Mouse (Mus musculus) forebrain, embryonic 15.5 days (tissue): ENCODE measurements around the gene Gpc6. TPM values are rescaled to one million over a fixed set of nuclear protein-coding genes. Genes with fewer than 3 reads are reported as not detected.

Experiments
- ATAC-seq: fragments of 200-750 bp; cut with Nextera tagmentation; replicated peaks from 2 replicates; pipeline ENCODE4 v1.8.0; 2017; ENCODE audit warnings: mild to moderate bottlenecking, moderate TSS enrichment, moderate library complexity
- H3K27ac ChIP-seq: fragments of 300-500 bp; sonication (generic); replicated peaks from 2 replicates; pipeline ENCODE4 v1.5.1; 2015; ENCODE audit warnings: mild to moderate bottlenecking, inconsistent platforms
- H3K27me3 ChIP-seq: fragments of 300-500 bp; sonication (generic); 2 replicates; pipeline ENCODE4 v1.6.1; 2015; ENCODE audit warnings: inconsistent platforms
- H3K36me3 ChIP-seq: fragments of 300-500 bp; sonication (generic); 2 replicates; pipeline ENCODE4 v1.6.1; 2015; ENCODE audit warnings: mild to moderate bottlenecking, inconsistent platforms
- H3K4me1 ChIP-seq: fragments of 300-500 bp; sonication (generic); 2 replicates; pipeline ENCODE4 v1.6.1; 2015; ENCODE audit warnings: inconsistent platforms
- H3K4me2 ChIP-seq: fragments of 300-500 bp; sonication (generic); replicated peaks from 2 replicates; pipeline ENCODE4 v1.6.1; 2015; ENCODE audit warnings: mild to moderate bottlenecking, inconsistent platforms
- H3K4me3 ChIP-seq: fragments of 300-500 bp; sonication (generic); 2 replicates; pipeline ENCODE4 v1.5.1; 2015; ENCODE audit warnings: mild to moderate bottlenecking, inconsistent platforms
- H3K9ac ChIP-seq: fragments of 300-500 bp; sonication (generic); replicated peaks from 2 replicates; pipeline ENCODE4 v1.6.1; 2015; ENCODE audit warnings: mild to moderate bottlenecking, inconsistent platforms
- H3K9me3 ChIP-seq: fragments of 300-500 bp; sonication (generic); 2 replicates; pipeline ENCODE4 v1.6.1; 2016; ENCODE audit warnings: inconsistent platforms
- WGBS: fragments of 180-500 bp; shearing (Covaris S2); methylation state at CpG from one replicate; pipeline ENCODE4 v1.1.7; 2015; ENCODE audit warnings: mixed read lengths; 5-methylcytosine and 5-hydroxymethylcytosine counted together
- polyA plus RNA-seq: library from polyadenylated mRNA; unstranded; fragments of >200 nt; fragmentation: Nextera tagmentation; extraction: Ambion mirVana; gene quantifications from 2 replicates; pipeline ENCODE4 v1.2.1, GENCODE M21; 2015

Gpc6 gene
- polyA plus RNA-seq, 1 experiment from 2014 or later = 18.3 TPM

DNA sequence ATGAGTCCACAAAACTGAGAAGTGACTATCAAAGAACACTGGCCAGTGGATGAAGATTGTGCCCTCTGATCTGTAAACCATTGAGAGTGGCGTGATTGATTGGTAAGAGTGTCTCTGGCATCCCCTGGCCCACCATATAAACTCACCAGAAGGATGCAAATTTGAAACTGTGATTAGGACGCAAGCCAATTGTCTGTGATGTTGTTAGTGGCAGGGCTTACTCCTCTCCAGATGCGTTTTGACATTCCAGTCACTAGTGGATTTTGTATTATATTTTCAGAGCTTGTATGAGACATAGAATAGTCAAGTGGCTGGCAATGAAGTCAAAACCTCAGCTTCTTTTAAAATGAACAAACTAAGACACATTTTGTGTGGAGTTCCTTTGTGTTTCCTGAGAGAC lies 604.3 kb downstream of the Gpc6 start:
- Histone ChIP-seq H3K27ac (0 out of 2 replicates have a peak overlapping the region, but pooled peaks have one; percentile 4), H3K27me3 (no peaks in the 10 kb centered on the region), H3K4me3 (no peak overlapping the region), H3K4me1 (peaks cover 6% of the 10 kb centered on the region; the same call in 1 of the 2 replicates), H3K36me3 (no peaks in the 10 kb centered on the region), H3K4me2 (no peak overlapping the region), H3K9me3 (no peaks in the 10 kb centered on the region), H3K9ac (no peak overlapping the region)
- peak; percentile 77 for ATAC-seq
- WGBS = 39% methylated on average over 3 of the region's 3 CpGs

DNA sequence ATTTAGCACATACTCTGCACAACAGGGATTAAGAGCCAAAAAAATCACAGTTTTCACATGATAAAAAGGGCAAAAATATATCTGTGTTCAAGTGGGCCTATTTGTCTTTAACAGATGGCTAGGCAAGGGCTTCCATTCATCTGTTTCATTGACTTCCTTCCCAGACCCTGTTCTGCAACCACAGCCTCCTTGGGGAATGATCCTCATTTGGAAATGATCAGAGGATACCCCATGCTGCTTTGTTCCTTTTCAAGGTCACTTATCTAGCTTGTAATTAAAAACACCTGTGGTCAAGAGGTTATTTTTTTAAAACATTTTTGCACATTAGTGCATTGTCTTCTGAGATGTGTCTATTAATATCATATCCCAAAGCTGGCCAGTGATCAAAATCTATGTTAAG lies 627.7 kb downstream of the Gpc6 start:
- H3K4me3 ChIP-seq = no peak overlapping the region
- H3K27ac ChIP-seq = no peak overlapping the region
- H3K4me2 ChIP-seq = no peak overlapping the region
- no peaks in the 10 kb centered on the region for H3K9me3 ChIP-seq
- ATAC-seq = no peak
- H3K4me1 ChIP-seq = peaks cover 7% of the 10 kb centered on the region; the same call in 1 of the 2 replicates
- H3K27me3 ChIP-seq = no peaks in the 10 kb centered on the region
- no peaks in the 10 kb centered on the region for H3K36me3 ChIP-seq
- no peak overlapping the region for H3K9ac ChIP-seq

DNA sequence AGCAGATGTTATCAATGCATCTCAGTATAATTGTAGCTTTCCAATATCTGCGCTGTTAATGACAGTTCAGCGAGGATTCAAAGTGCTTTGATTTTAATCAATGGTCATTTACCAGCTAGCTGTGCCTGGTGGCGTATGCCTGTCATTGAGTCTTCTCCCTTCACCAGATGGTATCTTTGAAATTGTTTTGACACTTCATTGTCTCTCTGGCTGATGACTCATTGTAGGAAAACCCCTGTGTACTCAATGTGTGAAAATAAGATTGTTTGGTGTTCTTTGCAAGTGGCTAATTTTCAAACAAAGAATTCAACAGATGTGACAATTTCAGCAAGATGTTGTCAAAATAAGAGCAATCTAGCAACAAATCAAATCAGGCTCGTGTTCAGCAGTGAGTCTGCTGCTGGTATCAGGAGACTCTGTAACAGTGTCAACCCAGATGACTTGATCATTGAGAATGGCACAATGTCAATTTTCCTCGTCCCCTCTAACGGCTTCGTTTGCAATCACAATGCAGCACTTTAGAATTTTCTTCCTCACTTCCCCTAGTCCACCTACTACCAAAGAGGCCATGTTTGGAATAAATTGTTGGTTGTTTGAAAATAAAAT lies 631.7 kb downstream of the Gpc6 start:
- no peaks in the 10 kb centered on the region for H3K36me3 ChIP-seq
- 36% methylated on average over 7 of the region's 7 CpGs for WGBS
- peaks cover 7% of the 10 kb centered on the region; the same call in 1 of the 2 replicates for H3K4me1 ChIP-seq
- H3K27ac ChIP-seq = no peak overlapping the region
- no peaks in the 10 kb centered on the region for H3K9me3 ChIP-seq
- ATAC-seq = peak; percentile 61
- no peaks in the 10 kb centered on the region for H3K27me3 ChIP-seq
- H3K4me3 ChIP-seq = no peak overlapping the region
- H3K4me2 ChIP-seq = no peak overlapping the region
- H3K9ac ChIP-seq = no peak overlapping the region

DNA sequence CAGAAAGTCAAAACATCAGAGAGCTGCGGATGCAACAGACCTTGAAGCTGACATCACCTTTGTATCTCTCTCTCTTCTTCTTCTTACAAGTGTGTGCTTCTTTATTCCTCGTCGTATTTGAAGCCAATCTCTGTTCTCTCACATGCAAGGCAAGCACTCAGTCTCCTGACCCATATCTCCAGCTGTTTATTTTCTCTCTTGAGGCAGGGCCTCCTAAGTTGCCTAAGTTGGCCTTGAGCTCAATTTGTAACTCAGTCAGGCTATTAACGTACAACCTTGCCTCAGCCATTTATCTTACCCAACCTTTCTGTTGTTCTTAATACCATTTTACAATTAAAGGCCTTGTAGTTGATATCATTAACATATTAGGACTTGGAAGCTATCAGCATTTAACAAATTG lies 637.0 kb downstream of the Gpc6 start:
- no peak overlapping the region for H3K9ac ChIP-seq
- WGBS = 77% methylated on average over 4 of the region's 4 CpGs
- no peak overlapping the region for H3K4me3 ChIP-seq
- no peaks in the 10 kb centered on the region for H3K36me3 ChIP-seq
- 0 out of 2 replicates have a peak, but pooled peaks cover 2% of the 10 kb centered on the region for H3K4me1 ChIP-seq
- H3K4me2 ChIP-seq = no peak overlapping the region
- H3K27ac ChIP-seq = no peak overlapping the region
- no peak for ATAC-seq
- no peaks in the 10 kb centered on the region for H3K27me3 ChIP-seq
- H3K9me3 ChIP-seq = no peaks in the 10 kb centered on the region

DNA sequence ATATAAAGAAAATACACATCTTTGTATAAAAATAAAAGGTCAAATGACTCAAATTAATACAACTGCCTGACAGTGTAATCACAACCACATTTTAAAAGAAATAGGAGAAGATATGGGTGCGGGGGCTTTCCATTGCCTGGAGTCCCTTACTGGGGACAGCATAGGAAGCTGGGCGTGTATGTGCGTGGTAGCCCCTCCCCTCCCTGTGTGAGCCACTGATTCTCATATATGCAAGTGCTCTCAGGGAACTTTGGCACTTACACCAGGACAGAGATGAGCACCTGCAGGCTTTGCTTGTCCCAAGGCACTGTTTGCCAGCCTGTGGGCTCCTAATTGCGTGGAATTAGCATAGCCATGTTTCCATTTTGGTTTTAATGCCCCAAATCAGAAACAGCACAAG lies 644.2 kb downstream of the Gpc6 start:
- Histone ChIP-seq H3K9me3 (no peaks in the 10 kb centered on the region), H3K4me3 (no peak overlapping the region), H3K4me1 (peaks cover 17% of the 10 kb centered on the region), H3K9ac (no peak overlapping the region), H3K36me3 (no peaks in the 10 kb centered on the region), H3K27me3 (no peaks in the 10 kb centered on the region), H3K27ac (no peak overlapping the region), H3K4me2 (no peak overlapping the region)
- WGBS = 78% methylated on average over 4 of the region's 4 CpGs
- no peak; the same call in 1 of the 2 replicates for ATAC-seq

DNA sequence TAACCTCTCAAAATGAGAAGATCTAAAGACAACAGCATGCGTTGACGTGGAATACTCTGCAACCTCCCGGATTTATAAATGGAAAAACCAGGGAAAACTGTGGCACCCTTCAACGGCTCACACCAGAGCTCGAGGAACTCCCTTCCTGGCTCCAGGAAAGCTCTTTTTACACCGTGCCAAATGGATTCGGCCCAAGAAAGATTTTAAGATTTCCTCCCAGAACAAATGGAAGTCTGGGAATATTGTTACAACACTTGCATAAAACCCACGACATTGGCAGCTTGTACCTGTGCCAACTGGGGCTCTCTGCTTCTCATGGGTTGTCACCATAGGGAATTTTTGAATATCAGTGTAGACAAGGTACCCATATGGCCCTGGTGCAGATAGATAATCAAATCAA lies 647.1 kb downstream of the Gpc6 start:
- ATAC-seq = peak; percentile 77
- Histone ChIP-seq H3K9me3 (no peaks in the 10 kb centered on the region), H3K4me1 (peaks cover 17% of the 10 kb centered on the region), H3K36me3 (no peaks in the 10 kb centered on the region), H3K27ac (no peak overlapping the region), H3K9ac (no peak overlapping the region), H3K4me2 (no peak overlapping the region), H3K4me3 (no peak overlapping the region), H3K27me3 (no peaks in the 10 kb centered on the region)
- 49% methylated on average over 8 of the region's 8 CpGs for WGBS

DNA sequence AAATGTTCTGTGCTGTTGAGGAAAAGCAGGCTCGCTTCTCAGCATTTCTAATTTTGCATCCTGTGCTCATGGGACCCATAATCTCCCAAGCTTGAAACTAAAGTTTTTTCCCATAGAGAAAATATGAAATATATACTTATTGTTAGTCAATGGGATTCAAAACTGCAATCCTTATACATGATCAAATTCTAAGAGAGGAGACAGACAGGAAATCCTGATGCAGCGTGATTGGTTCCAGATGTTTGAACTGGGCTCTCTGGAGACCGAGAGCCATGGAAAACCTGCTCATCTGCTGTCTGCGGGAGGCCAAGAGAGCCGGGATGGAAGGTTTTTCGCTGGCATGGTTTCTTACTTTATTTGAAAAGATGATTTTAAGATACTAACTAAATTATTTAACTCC lies 649.1 kb downstream of the Gpc6 start:
- no peak overlapping the region for H3K9ac ChIP-seq
- H3K36me3 ChIP-seq = no peaks in the 10 kb centered on the region
- no peak overlapping the region for H3K27ac ChIP-seq
- ATAC-seq = no peak
- H3K27me3 ChIP-seq = no peaks in the 10 kb centered on the region
- H3K4me1 ChIP-seq = peaks cover 17% of the 10 kb centered on the region
- 88% methylated on average over 6 of the region's 6 CpGs for WGBS
- H3K9me3 ChIP-seq = no peaks in the 10 kb centered on the region
- H3K4me2 ChIP-seq = no peak overlapping the region
- no peak overlapping the region for H3K4me3 ChIP-seq

DNA sequence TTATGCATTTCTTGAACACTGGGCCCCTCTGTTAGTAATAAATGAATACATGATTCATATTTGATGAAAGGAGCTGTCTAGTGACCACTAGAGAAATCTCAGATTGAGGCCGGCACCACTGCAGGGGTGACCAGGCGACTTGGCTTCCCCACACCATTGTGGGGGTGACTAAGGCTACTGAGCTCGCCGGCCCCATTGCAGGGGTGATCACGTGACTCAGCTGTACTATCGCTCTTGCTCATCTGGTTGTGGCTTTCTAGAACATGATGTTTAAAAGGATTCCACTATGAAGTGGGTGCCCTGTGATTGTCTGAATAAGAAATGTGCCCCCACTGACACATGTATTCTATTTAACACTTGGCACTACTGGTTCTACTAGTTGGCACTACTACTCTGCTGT lies 656.6 kb downstream of the Gpc6 start:
- no peaks in the 10 kb centered on the region for H3K36me3 ChIP-seq
- H3K9me3 ChIP-seq = no peaks in the 10 kb centered on the region
- H3K4me2 ChIP-seq = no peak overlapping the region
- H3K9ac ChIP-seq = no peak overlapping the region
- 98% methylated on average over 6 of the region's 6 CpGs for WGBS
- H3K4me1 ChIP-seq = no peaks in the 10 kb centered on the region
- no peak for ATAC-seq
- H3K4me3 ChIP-seq = no peak overlapping the region
- H3K27me3 ChIP-seq = no peaks in the 10 kb centered on the region
- no peak overlapping the region for H3K27ac ChIP-seq

DNA sequence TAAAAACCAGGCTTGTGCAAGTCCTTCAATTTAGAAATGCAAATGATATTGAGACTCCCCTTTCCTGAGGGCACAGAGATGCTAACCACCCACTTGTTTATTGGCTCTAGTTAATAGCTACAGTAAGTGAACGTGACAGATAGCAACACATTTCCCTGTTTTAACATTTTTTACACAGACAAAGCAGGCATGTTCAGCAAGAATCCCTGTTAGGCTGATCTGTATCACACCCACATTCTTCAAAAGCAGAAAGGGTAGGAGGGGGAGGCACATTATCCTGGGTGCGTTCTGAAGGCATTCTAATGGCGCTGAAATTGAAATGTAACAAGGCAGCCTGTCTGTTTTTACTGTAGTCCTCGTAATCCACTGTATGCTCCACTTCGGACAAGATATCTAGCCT lies 674.6 kb downstream of the Gpc6 start:
- Histone ChIP-seq H3K36me3 (no peaks in the 10 kb centered on the region), H3K9ac (no peak overlapping the region), H3K9me3 (no peaks in the 10 kb centered on the region), H3K4me2 (no peak overlapping the region), H3K27ac (no peak overlapping the region), H3K4me1 (no peaks in the 10 kb centered on the region; the same call in 1 of the 2 replicates), H3K4me3 (no peak overlapping the region), H3K27me3 (no peaks in the 10 kb centered on the region)
- 61% methylated on average over 5 of the region's 5 CpGs for WGBS
- ATAC-seq = no peak

DNA sequence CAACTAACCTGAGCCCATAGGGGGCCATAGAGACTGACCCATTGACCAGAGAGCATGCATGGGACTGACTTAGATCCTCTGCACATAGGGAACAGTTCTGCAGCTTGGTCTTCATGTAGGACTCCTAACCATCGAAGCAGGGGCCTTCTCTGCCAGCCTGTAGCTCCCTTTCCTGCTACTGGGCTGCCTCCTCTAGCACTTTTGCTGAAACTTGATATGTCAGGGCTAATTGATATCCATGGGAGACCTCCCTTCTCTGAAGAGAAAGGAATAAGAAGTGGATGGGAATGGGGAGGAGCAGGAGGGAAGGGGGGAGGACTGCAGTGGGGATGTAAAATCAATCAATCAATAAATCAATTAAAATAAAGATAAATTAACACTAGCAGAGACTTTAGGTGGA lies 678.7 kb downstream of the Gpc6 start:
- no peak overlapping the region for H3K4me3 ChIP-seq
- no peak for ATAC-seq
- H3K27ac ChIP-seq = no peak overlapping the region
- no peaks in the 10 kb centered on the region for H3K36me3 ChIP-seq
- H3K9me3 ChIP-seq = no peaks in the 10 kb centered on the region
- 96% methylated on average over 1 of the region's 1 CpGs for WGBS
- H3K4me1 ChIP-seq = peaks cover 4% of the 10 kb centered on the region
- H3K27me3 ChIP-seq = no peaks in the 10 kb centered on the region
- H3K9ac ChIP-seq = no peak overlapping the region
- no peak overlapping the region for H3K4me2 ChIP-seq

DNA sequence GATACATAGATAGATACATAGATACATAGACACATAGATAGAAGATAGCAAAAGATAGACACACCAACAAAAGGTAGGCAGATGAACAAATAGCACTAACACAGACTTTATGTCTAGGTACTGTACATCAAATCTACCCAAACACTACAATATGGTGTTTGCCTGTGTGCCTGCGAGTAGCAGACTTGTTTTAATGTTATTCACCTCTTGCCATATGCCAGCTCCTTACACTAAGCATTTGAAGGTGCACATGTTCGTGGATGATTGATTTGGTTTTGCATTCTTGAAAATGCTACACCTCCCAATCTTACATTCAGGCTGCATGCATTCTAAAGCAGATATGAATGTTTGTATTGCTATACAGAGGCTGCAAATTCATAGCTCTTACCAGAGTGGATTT lies 680.6 kb downstream of the Gpc6 start:
- no peak overlapping the region for H3K27ac ChIP-seq
- 0 out of 2 replicates have a peak, but pooled peaks have one; percentile 48 for ATAC-seq

DNA sequence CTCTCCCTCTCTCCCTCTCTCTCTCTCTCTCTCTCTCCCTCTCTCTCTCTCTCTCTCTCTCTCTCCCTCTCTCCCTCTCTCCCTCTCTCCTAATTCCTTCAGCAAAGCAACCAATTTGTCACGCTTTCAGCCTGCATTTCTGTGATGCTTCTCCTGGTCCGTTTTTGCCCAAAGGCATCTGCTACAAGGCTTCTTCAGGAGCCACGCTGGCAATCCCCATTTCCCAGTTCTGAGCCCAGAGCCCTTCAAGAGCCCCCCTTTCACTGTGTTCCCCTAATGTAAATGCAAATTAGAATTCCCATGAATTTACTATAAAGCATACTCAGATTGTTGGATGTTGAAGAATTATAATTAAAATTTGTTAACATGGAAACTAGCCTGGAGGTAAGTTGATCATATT lies 686.0 kb downstream of the Gpc6 start:
- H3K27ac ChIP-seq = no peak overlapping the region
- no peak overlapping the region for H3K9ac ChIP-seq
- no peaks in the 10 kb centered on the region for H3K27me3 ChIP-seq
- peaks cover 4% of the 10 kb centered on the region; the same call in 1 of the 2 replicates for H3K4me1 ChIP-seq
- no peak overlapping the region for H3K4me3 ChIP-seq
- H3K4me2 ChIP-seq = no peak overlapping the region
- H3K36me3 ChIP-seq = no peaks in the 10 kb centered on the region
- no peak for ATAC-seq
- 84% methylated on average over 3 of the region's 3 CpGs for WGBS
- no peaks in the 10 kb centered on the region for H3K9me3 ChIP-seq

More for the DNA sequence above, 680.6 kb downstream of the Gpc6 start:
- Histone ChIP-seq H3K4me1 (peaks cover 4% of the 10 kb centered on the region; the same call in 1 of the 2 replicates), H3K36me3 (no peaks in the 10 kb centered on the region), H3K4me2 (no peak overlapping the region), H3K9me3 (no peaks in the 10 kb centered on the region), H3K27me3 (no peaks in the 10 kb centered on the region), H3K9ac (no peak overlapping the region), H3K4me3 (no peak overlapping the region)
- 74% methylated on average over 2 of the region's 2 CpGs for WGBS

DNA sequence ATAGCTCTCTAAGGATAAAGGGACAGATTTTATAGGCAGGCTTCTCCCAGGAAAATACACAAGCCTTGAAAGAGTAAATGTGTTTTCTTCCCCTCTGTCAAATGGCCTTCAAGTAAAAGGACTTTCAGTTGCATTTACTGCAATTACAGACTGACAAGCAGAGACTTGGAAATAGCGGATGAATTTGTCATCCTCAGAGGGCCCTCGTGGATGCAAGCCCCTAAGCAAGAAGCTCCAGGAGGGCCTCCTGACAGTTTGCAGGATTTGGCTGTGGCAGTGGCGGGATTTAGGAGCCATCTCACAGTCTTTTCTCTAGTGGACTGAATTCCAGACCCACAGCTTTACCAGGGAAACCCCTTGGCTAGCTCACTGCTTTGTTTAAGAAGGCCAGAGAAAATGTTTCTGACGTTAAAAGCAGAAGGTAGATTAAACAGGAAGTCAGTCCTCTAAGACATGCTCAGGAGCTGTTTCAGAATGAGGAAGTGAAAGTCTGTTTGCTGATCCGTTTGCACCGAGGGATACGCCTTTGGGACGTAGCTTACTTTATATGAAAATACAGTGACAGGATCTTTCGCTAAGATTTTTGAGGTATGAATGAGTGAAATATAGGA lies 700.1 kb downstream of the Gpc6 start:
- Histone ChIP-seq H3K36me3 (no peaks in the 10 kb centered on the region), H3K4me2 (no peak overlapping the region), H3K4me1 (no peaks in the 10 kb centered on the region), H3K9ac (no peak overlapping the region), H3K27me3 (no peaks in the 10 kb centered on the region), H3K9me3 (no peaks in the 10 kb centered on the region), H3K27ac (no peak overlapping the region), H3K4me3 (no peak overlapping the region)
- WGBS = 81% methylated on average over 9 of the region's 9 CpGs
- ATAC-seq = no peak
